In the genomic region with DNA sequence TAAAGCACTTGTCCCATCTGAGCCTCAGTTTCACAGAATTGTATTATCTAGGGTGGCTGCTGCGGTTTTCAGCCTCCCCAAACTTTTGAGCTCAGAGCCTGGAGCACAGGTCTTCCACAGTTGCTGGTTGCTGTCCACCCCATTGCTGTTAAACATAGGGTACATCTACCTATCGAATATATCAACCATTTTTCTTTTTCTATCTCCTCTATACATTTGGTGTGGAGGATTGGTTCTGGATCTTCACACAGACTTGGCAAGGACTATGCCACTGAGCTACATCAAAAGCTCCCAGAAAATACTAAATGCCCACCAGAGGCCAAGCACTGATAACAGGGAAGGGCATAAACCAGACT, we compare ENCODE assay signal across 8 mouse cellular contexts. TPM values are rescaled to one million over a fixed set of nuclear protein-coding genes. Genes with fewer than 3 reads are reported as not detected.
A peak's percentile ranks its signal among the peaks of the same experiment; 100 is the strongest.
DNase-seq lines count a peak whose midpoint lies in the region; ATAC-seq and TF ChIP-seq lines count a peak whose summit lies in the region.

No protein-coding gene starts in this region.

- ATAC-seq in kidney, embryonic 15.5 days (replicated peaks; ENCODE audit: low FRiP score): no peak
- ATAC-seq in intestine, embryonic 15.5 days: peak; percentile 34
- ATAC-seq in midbrain, postnatal 0 days (ENCODE audit: low FRiP score): no peak

- no peaks in the 10 kb centered on the region for H3K27me3 ChIP-seq in kidney, embryonic 15.5 days
- H3K27me3 ChIP-seq in embryonic facial prominence, embryonic 10.5 days (replicated peaks; ENCODE audit: low read depth, poor library complexity, severe bottlenecking): no peaks in the 10 kb centered on the region
- H3K27me3 ChIP-seq in intestine, embryonic 15.5 days (replicated peaks): no peaks in the 10 kb centered on the region
- no peaks in the 10 kb centered on the region for H3K27me3 ChIP-seq in midbrain, postnatal 0 days (ENCODE audit: insufficient read depth, low read length)

- H3K36me3 ChIP-seq in kidney, embryonic 15.5 days: peaks cover 11% of the 10 kb centered on the region
- peaks cover 16% of the 10 kb centered on the region for H3K36me3 ChIP-seq in embryonic facial prominence, embryonic 10.5 days (replicated peaks)
- H3K36me3 ChIP-seq in intestine, embryonic 15.5 days: peaks cover 6% of the 10 kb centered on the region
- H3K36me3 ChIP-seq in midbrain, postnatal 0 days (ENCODE audit: insufficient read depth, low read length): peaks cover 7% of the 10 kb centered on the region

- no peaks in the 10 kb centered on the region for H3K9me3 ChIP-seq in kidney, embryonic 15.5 days (replicated peaks)
- no peaks in the 10 kb centered on the region for H3K9me3 ChIP-seq in embryonic facial prominence, embryonic 10.5 days
- H3K9me3 ChIP-seq in intestine, embryonic 15.5 days: no peaks in the 10 kb centered on the region
- H3K9me3 ChIP-seq in midbrain, postnatal 0 days (ENCODE audit: low read length): no peaks in the 10 kb centered on the region

- H3K9ac ChIP-seq in kidney, embryonic 15.5 days: peak overlapping the region; percentile 88
- peak overlapping the region; percentile 87 for H3K9ac ChIP-seq in intestine, embryonic 15.5 days
- H3K9ac ChIP-seq in midbrain, postnatal 0 days (replicated peaks; ENCODE audit: low read length, poor library complexity, severe bottlenecking): peak overlapping the region; percentile 87

- H3K4me3 ChIP-seq in kidney, embryonic 15.5 days (replicated peaks): peak overlapping the region; percentile 91
- H3K4me3 ChIP-seq in embryonic facial prominence, embryonic 10.5 days: peak overlapping the region; percentile 79
- H3K4me3 ChIP-seq in intestine, embryonic 15.5 days (replicated peaks): peak overlapping the region; percentile 79
- H3K4me3 ChIP-seq in midbrain, postnatal 0 days (ENCODE audit: low read depth, low read length): peak overlapping the region; percentile 86

- TF ChIP-seq CTCF in midbrain, postnatal 0 days (IDR thresholded peaks at IDR 0.05): no peak

- peaks cover 18% of the 10 kb centered on the region for H3K4me1 ChIP-seq in kidney, embryonic 15.5 days
- peaks cover 19% of the 10 kb centered on the region for H3K4me1 ChIP-seq in embryonic facial prominence, embryonic 10.5 days
- peaks cover 10% of the 10 kb centered on the region; the same call in 1 of the 2 replicates for H3K4me1 ChIP-seq in intestine, embryonic 15.5 days (replicated peaks)
- peaks cover 4% of the 10 kb centered on the region; the same call in 1 of the 2 replicates for H3K4me1 ChIP-seq in midbrain, postnatal 0 days (ENCODE audit: insufficient read depth, low read length)

- peak overlapping the region; percentile 73 for H3K4me2 ChIP-seq in kidney, embryonic 15.5 days
- H3K4me2 ChIP-seq in intestine, embryonic 15.5 days (replicated peaks): peak overlapping the region; percentile 70
- peak overlapping the region; percentile 64 for H3K4me2 ChIP-seq in midbrain, postnatal 0 days (ENCODE audit: low read depth, low read length, poor library complexity, severe bottlenecking)

- peak overlapping the region; percentile 95 for H3K27ac ChIP-seq in kidney, embryonic 15.5 days
- peak overlapping the region; percentile 91 for H3K27ac ChIP-seq in embryonic facial prominence, embryonic 10.5 days (replicated peaks)
- peak overlapping the region; percentile 93 for H3K27ac ChIP-seq in intestine, embryonic 15.5 days
- peak overlapping the region; percentile 91; the same call in 1 of the 2 replicates for H3K27ac ChIP-seq in midbrain, postnatal 0 days (ENCODE audit: low read depth, low read length)

- DNase-seq in kidney, postnatal 4 days: no peak
- no peak for DNase-seq in embryonic facial prominence, embryonic 10.5 days (ENCODE audit: low spot score)
- DNase-seq in midbrain, postnatal 0 days (ENCODE audit: low spot score): no peak
- no peak for DNase-seq in adrenal gland, adult 2 months
- DNase-seq in spleen, postnatal 10 days (ENCODE audit: low spot score in 2 of 2): no peak
- no peak for DNase-seq in kidney, adult 18-20 months

- WGBS in kidney, embryonic 15.5 days: 26% methylated on average over 2 of the region's 2 CpGs
- WGBS in embryonic facial prominence, embryonic 10.5 days: 37% methylated on average over 2 of the region's 2 CpGs
- WGBS in intestine, embryonic 15.5 days: 31% methylated on average over 2 of the region's 2 CpGs
- 28% methylated on average over 2 of the region's 2 CpGs for WGBS in midbrain, postnatal 0 days

RNA-seq across cellular contexts. Expression of gene Commd7, which starts 0.3 kb away (rescaled TPM):
- polyA plus RNA-seq in kidney, embryonic 15.5 days (2015; fragmentation: Nextera tagmentation; extraction: Ambion mirVana): 75.2 and 78.8 TPM in 2 replicates
- polyA plus RNA-seq in embryonic facial prominence, embryonic 10.5 days (2016; fragmentation: Nextera tagmentation; extraction: Ambion mirVana): 72.2 and 74.3 TPM in 2 replicates
- polyA plus RNA-seq in intestine, embryonic 15.5 days (2015; fragmentation: Nextera tagmentation; extraction: Ambion mirVana): 81.2 and 82.1 TPM in 2 replicates
- total RNA-seq in midbrain, postnatal 0 days (2014; rRNA removed): 24.7 and 27.9 TPM in 2 replicates
- 103 TPM in 2 replicates for polyA plus RNA-seq in midbrain, postnatal 0 days (2015; fragmentation: Nextera tagmentation; extraction: Ambion mirVana)
- total RNA-seq in adrenal gland, adult 2 months (2021): 10 to 100 TPM; 32.3 to 37.0 TPM
- polyA plus RNA-seq in adrenal gland, adult 2 months (2012; rRNA removed): 21.9 and 28.9 TPM in 2 replicates

RNA-seq across cellular contexts. Expression of gene Dnmt3b, which starts 16.4 kb away (rescaled TPM):
- 15.7 and 16.5 TPM in 2 replicates for polyA plus RNA-seq in kidney, embryonic 15.5 days (2015; fragmentation: Nextera tagmentation; extraction: Ambion mirVana)
- 26.5 and 30.2 TPM in 2 replicates for polyA plus RNA-seq in embryonic facial prominence, embryonic 10.5 days (2016; fragmentation: Nextera tagmentation; extraction: Ambion mirVana)
- 8.1 and 8.6 TPM in 2 replicates for polyA plus RNA-seq in intestine, embryonic 15.5 days (2015; fragmentation: Nextera tagmentation; extraction: Ambion mirVana)
- 4.2 and 5.3 TPM in 2 replicates for total RNA-seq in midbrain, postnatal 0 days (2014; rRNA removed)
- polyA plus RNA-seq in midbrain, postnatal 0 days (2015; fragmentation: Nextera tagmentation; extraction: Ambion mirVana): 1.7 and 1.8 TPM in 2 replicates
- 1 to 10 TPM; 1.4 to 1.9 TPM for total RNA-seq in adrenal gland, adult 2 months (2021)
- polyA plus RNA-seq in adrenal gland, adult 2 months (2012; rRNA removed): 1.2 and 1.7 TPM in 2 replicates
